In the genomic region with DNA sequence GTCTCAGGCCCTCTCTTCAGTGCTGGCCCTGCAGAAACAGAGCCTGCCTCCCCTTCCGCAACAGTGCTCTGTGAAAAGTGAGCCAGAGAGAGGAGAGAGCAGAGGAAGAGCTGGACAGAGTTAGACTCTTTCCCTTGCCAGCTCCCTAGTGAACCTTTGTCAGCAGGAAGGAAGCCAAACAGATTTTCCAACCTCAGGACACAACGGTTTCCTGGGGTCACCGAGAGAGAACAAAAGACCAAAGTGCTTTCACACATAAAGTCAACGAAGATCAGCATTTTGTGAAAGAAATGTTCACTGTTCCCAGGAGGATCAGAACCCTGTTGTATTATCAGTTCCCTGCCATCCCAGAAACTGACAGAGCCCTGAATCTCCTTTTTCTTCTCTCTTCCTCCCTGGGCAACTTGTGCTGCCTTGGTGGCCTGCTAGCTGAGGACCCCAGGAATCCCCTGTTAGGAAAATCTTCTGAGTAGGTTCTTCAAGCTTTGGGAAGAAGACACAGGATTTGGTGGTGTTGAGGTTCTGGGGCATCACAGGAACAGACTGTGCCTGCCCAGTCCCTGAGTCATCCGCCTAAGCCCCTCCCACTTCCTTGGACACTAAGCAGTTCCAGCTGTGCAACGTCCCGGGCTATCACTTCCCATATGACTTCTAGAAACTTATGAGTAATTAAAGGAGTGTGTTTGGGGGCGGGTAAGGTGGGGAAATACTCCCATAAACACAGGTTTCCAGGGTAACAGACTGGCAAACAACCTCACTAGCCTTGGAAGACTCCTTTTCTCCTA, we compare ENCODE assay signal across 9 mouse cellular contexts. TPM values are rescaled to one million over a fixed set of nuclear protein-coding genes. Genes with fewer than 3 reads are reported as not detected.
DNase-seq lines count a peak whose midpoint lies in the region; ATAC-seq lines count a peak whose summit lies in the region.
"Had no signal": no experiment of that assay in that cellular context is flagged by ENCODE, and none has a peak within 500 bp of the region (broad histone marks: within the 10 kb centered on the region; RNA-seq: fewer than 3 reads in every experiment).

No protein-coding gene starts in this region.

- H3K4me3 ChIP-seq in heart, embryonic 12.5 days = no peak overlapping the region
- no peak overlapping the region for H3K4me3 ChIP-seq in kidney, embryonic 16.5 days (ENCODE audit: low read length)
- H3K4me3 ChIP-seq: neural tube, embryonic 13.5 days had no signal

- H3K36me3 ChIP-seq in heart, embryonic 12.5 days = no peaks in the 10 kb centered on the region
- no peaks in the 10 kb centered on the region for H3K36me3 ChIP-seq in kidney, embryonic 16.5 days (ENCODE audit: insufficient read depth, low read length)
- H3K36me3 ChIP-seq: neural tube, embryonic 13.5 days had no signal

- H3K9me3 ChIP-seq in heart, embryonic 12.5 days (replicated peaks) = peaks cover 7% of the 10 kb centered on the region
- H3K9me3 ChIP-seq in kidney, embryonic 16.5 days (ENCODE audit: low read length) = 0 out of 2 replicates have a peak, but pooled peaks cover 5% of the 10 kb centered on the region

- no peak overlapping the region for H3K4me2 ChIP-seq in heart, embryonic 12.5 days
- H3K4me2 ChIP-seq in kidney, embryonic 16.5 days (replicated peaks; ENCODE audit: low read depth, low read length) = peak overlapping the region; percentile 11; the same call in 1 of the 2 replicates
- H3K4me2 ChIP-seq: neural tube, embryonic 13.5 days had no signal

- WGBS in heart, embryonic 12.5 days = 27% methylated on average over 8 of the region's 8 CpGs
- WGBS in kidney, embryonic 16.5 days = 32% methylated on average over 8 of the region's 8 CpGs

- peak overlapping the region; percentile 88 for H3K27ac ChIP-seq in heart, embryonic 12.5 days (ENCODE audit: poor library complexity, severe bottlenecking)
- peak overlapping the region; percentile 88 for H3K27ac ChIP-seq in kidney, embryonic 16.5 days (ENCODE audit: low read length)
- H3K27ac ChIP-seq: neural tube, embryonic 13.5 days had no signal

- H3K4me1 ChIP-seq in heart, embryonic 12.5 days (replicated peaks) = no peaks in the 10 kb centered on the region
- peaks cover 6% of the 10 kb centered on the region for H3K4me1 ChIP-seq in kidney, embryonic 16.5 days (ENCODE audit: insufficient read depth, low read length)
- H3K4me1 ChIP-seq: neural tube, embryonic 13.5 days had no signal

- no peak overlapping the region for H3K9ac ChIP-seq in heart, embryonic 12.5 days
- H3K9ac ChIP-seq in kidney, embryonic 16.5 days (replicated peaks; ENCODE audit: low read length) = no peak overlapping the region; the same call in 1 of the 2 replicates
- H3K9ac ChIP-seq: neural tube, embryonic 13.5 days had no signal

- DNase-seq in adipocyte (ENCODE audit: low spot score) = peak; percentile 92
- peak; percentile 84 for DNase-seq in embryo, embryonic 10.5 days (ENCODE audit: low spot score)
- peak; percentile 93 for DNase-seq in lung, postnatal 25 days (ENCODE audit: low spot score)
- DNase-seq in testis, postnatal 10 days (ENCODE audit: low spot score) = peak; percentile 81
- no peak for DNase-seq in T-cell, adult 2 months (ENCODE audit: low spot score)
- DNase-seq in cerebellum, adult 9-10 months = no peak

- peak; percentile 88 for ATAC-seq in heart, embryonic 12.5 days (ENCODE audit: insufficient number of reproducible peaks, low FRiP score)
- ATAC-seq in kidney, embryonic 16.5 days (ENCODE audit: low FRiP score, low TSS enrichment) = peak; percentile 96

- no peaks in the 10 kb centered on the region for H3K27me3 ChIP-seq in heart, embryonic 12.5 days (replicated peaks)
- H3K27me3 ChIP-seq in kidney, embryonic 16.5 days (ENCODE audit: insufficient read depth, low read length) = no peaks in the 10 kb centered on the region
- H3K27me3 ChIP-seq: neural tube, embryonic 13.5 days had no signal

RNA-seq across cellular contexts. Expression of gene Mmp19, which starts 11.5 kb away (rescaled TPM):
- 0.83 and 0.93 TPM in 2 replicates for polyA plus RNA-seq in heart, embryonic 12.5 days (2016; fragmentation: Nextera tagmentation; extraction: Ambion mirVana)
- polyA plus RNA-seq in kidney, embryonic 16.5 days (2015; fragmentation: Nextera tagmentation; extraction: Ambion mirVana) = 0.89 and 0.98 TPM in 2 replicates

RNA-seq across cellular contexts. Expression of gene Dnajc14, which starts 24.7 kb away (rescaled TPM):
- 48.4 and 51.7 TPM in 2 replicates for polyA plus RNA-seq in heart, embryonic 12.5 days (2016; fragmentation: Nextera tagmentation; extraction: Ambion mirVana)
- 63.2 and 64.9 TPM in 2 replicates for polyA plus RNA-seq in kidney, embryonic 16.5 days (2015; fragmentation: Nextera tagmentation; extraction: Ambion mirVana)

RNA-seq across cellular contexts. Expression of gene Tmem198b, which starts 25.0 kb away (rescaled TPM):
- 19.6 and 20.8 TPM in 2 replicates for polyA plus RNA-seq in heart, embryonic 12.5 days (2016; fragmentation: Nextera tagmentation; extraction: Ambion mirVana)
- polyA plus RNA-seq in kidney, embryonic 16.5 days (2015; fragmentation: Nextera tagmentation; extraction: Ambion mirVana) = 19.3 and 22.9 TPM in 2 replicates

RNA-seq across cellular contexts. Expression of gene Pym1, which starts 31.5 kb away (rescaled TPM):
- 23.1 and 24.0 TPM in 2 replicates for polyA plus RNA-seq in heart, embryonic 12.5 days (2016; fragmentation: Nextera tagmentation; extraction: Ambion mirVana)
- polyA plus RNA-seq in kidney, embryonic 16.5 days (2015; fragmentation: Nextera tagmentation; extraction: Ambion mirVana) = 40.0 and 40.3 TPM in 2 replicates

RNA-seq across cellular contexts. Expression of gene Dgka, which starts 34.5 kb away (rescaled TPM):
- polyA plus RNA-seq in heart, embryonic 12.5 days (2016; fragmentation: Nextera tagmentation; extraction: Ambion mirVana) = 4.4 TPM in 2 replicates
- 6.8 and 7.8 TPM in 2 replicates for polyA plus RNA-seq in kidney, embryonic 16.5 days (2015; fragmentation: Nextera tagmentation; extraction: Ambion mirVana)

Comparison
In these comparisons a context has a peak if more than half of its experiments do, and no peak if none do; other contexts are left out.
1. DNase-seq: peak in adipocyte (single experiment), embryo, embryonic 10.5 days (single experiment), lung, postnatal 25 days (single experiment) and testis, postnatal 10 days (single experiment); none in T-cell, adult 2 months (single experiment) and cerebellum, adult 9-10 months (single experiment).